Mouse (Mus musculus) layer of hippocampus, postnatal 25 days (tissue): ENCODE measurements around the gene B3galnt1. TPM values are rescaled to one million over a fixed set of nuclear protein-coding genes. Genes with fewer than 3 reads are reported as not detected.
A peak's percentile ranks its signal among the peaks of the same experiment; 100 is the strongest.
"Not testable (repeated sequence)": the region's sequence is repeated elsewhere in the genome, so short reads cannot be mapped to it uniquely, and the experiment has no call there.

Experiments used
- DNase-seq, 2 experiments: peaks; one replicate each; pipeline ENCODE4 v3.0.0; 2022; ENCODE audit warnings: mixed read lengths in 2 of 2, low spot score in 1 of 2; ENCODE audit errors: extremely low spot score in 1 of 2
- total RNA-seq, 2 experiments: library from RNA; stranded (reverse); gene quantifications; 2 replicates each; pipeline ENCODE4 v1.2.3; 2021

The B3galnt1 gene
- total RNA-seq, 2 experiments from 2014 or later, result 43.9 to 44.7 TPM

DNA sequence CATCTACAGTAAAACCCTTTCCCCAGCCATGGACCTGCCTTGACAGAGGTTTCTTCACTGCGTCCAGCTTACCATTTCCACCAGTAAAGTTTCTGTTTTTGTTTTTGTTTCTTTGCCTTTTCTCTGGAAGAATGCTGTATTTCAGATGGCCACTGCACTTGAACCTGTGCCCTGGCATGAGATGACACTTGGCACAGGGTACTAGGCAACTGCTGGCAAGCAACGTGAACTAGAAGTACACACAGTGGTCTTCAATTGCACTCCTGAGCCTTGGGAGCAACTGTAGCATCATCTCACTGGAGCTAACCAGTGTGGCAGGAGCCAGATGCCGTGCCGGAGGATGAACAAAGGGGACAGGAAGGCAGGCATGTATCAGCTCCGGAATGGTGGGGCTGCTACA, 26.2 kb downstream of the B3galnt1 start:
- DNase-seq, result no peak

DNA sequence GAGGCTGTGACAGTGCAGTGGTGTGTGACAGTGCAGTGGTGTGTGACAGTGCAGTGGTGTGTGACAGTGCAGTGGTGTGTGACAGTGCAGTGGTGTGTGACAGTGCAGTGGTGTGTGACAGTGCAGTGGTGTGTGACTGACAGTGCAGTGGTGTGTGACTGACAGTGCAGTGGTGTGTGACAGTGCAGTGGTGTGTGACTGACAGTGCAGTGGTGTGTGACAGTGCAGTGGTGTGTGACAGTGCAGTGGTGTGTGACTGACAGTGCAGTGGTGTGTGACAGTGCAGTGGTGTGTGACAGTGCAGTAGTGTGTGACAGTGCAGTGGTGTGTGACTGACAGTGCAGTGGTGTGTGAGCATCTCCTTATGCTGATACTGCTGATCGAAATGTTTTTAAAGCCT, 33.2 kb downstream of the B3galnt1 start:
- DNase-seq, result not testable (repeated sequence)

DNA sequence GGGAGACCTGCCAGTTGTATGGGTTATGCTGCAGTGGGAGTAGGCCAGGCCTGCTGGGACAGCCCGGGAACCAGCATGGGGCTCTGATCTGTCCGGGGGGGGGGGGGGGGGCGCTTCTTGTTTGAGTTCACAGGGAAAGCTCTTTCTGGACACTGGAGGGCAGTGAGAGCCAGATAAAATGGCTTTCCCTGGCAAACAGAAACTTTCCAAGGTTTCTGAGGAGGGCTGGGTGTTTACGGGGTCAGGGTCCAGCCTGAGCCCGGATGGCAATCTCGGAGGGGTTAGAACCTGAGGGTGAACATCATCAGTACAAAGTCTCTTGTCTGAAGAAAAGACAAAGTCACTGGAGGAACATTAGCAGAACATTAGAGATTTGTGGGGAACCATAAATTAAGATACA, 35.4 kb downstream of the B3galnt1 start:
- no peak for DNase-seq

DNA sequence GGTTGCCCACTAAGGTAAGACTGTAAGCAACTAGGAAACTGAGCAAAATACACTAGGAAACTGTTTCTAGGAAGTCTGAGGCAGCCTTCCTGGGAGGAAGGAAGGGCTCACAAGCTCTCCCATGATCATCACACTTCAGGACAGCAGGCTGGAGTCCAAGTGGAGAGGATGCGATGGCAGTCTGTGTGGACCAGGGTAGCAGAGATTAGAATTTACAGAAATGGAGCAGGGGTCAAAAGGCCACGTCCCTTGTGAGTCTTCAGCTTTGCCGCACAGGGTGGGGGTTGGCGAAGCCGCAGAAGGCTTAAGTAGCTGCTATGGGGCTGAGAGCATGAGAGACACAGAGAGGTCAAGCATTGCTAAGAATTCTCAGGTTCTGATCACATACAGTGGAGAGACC, 37.1 kb downstream of the B3galnt1 start:
- no peak for DNase-seq

DNA sequence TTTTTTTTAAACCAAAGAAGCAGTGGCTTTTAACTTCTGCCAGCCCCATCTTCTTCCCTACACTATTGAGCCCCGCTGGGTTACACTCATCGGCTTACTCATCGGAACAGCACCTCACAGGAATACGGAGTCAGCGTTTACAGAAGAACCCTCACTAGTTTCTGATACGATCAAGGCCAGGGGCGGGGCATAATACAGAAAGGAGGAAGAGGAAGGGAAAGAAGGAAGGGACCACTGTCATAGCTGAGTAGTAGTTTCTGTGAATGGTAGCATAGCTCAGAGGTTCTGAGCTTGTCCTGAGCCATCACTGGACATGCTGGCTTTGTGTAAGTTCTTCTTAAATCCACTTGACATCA, 38.8 kb downstream of the B3galnt1 start:
- DNase-seq, result no peak

DNA sequence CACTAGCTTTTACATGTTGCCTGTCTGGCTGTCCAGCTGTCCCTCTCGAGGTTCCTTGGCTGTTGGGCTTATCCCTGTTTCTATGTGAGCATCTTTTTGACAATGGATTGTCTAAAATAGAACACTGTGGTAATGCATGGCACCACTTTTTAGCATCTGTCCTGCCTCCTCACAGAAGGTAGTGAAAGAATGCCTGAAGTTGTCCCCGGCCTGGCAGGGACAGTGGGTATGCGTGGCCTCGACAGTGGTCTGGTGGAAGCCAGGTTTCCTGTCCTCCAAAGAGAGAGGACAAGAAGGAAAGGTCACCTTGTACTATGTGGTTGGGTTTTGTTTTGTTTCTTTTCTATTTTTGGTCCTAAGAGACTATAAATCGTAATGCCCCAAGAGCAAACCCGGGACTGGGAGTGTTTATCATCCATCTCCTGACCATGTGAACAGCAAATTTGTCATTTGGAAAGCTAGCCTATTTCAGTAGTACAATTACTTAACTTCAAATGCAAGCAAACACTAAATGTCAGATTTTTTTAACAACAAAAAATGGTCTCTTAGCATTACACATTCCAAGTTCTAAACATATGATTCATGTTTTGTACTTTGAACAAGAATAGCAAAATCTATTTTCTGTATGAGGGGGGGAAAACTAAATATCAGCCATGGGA, 39.3 kb downstream of the B3galnt1 start:
- no peak for DNase-seq

DNA sequence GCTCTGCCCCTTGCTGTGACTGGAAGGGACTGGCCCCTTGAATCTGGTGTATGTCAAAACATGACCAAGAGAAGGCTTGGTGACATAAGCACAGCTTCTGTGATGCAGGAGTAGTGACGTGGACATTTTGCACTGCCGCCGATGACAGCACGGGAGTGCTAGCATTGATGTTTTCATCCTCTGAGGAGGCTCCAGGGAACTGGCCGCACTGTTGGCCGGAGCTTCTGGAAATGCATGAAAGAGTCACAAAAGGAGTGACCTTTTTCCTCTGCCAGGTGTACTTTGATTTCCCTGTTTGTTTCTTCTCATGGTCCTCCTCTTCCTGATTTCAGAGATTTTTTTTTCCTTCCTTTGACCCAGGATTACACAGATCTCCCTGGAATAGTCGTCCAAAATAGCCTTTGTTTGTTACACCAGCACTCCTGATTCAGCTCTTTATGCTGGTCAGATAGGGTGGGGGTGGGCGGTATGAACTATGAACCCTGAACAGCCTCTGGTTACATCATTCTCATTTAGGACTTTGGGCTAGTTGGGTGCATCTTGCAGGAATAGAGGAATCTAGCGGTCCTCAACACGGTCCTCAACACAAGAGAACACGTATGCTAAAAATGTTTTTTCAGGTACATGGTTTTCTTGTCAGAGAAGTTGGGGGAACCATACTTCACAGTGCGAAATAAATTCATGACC, 42.5 kb downstream of the B3galnt1 start:
- no peak for DNase-seq

DNA sequence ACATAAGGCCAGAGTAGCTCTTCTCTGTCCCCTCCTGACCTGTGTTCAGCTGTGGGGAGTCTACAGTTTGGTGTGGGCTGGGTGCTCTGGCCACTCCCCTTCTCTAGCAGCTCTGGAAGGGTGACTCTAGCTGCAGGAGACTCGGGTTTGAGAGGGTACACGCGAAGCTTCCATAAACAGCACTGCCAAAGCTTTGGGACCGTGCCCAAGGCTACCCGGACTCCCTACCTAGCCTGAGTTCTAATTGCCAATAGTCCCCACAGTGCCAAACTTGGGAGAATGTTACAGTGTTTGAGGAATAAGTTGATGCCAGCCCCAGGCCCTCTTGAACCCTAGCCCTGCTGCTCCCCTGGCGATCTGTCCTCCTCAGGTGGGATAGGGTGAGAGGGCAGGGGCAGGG, 43.2 kb downstream of the B3galnt1 start:
- no peak for DNase-seq

DNA sequence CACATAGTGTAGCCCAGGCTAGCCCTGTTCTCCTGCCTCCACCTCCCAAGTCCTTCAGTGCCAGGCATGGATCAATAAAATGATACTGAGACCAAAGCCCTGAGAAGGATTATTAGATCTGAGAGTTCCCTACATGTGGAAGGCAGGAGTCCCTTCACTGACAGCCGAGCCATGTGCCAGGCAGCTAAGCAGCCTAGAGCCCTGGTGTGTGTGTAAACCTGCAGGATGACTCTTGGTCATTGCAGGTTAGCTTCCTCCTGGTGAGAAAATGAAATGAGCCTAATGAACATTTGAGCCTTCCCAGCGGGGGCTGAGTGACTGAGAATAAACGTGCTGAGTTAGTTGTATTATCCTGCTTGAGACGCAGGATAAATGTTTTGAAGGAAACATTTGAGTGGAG, 49.2 kb downstream of the B3galnt1 start:
- no peak for DNase-seq

DNA sequence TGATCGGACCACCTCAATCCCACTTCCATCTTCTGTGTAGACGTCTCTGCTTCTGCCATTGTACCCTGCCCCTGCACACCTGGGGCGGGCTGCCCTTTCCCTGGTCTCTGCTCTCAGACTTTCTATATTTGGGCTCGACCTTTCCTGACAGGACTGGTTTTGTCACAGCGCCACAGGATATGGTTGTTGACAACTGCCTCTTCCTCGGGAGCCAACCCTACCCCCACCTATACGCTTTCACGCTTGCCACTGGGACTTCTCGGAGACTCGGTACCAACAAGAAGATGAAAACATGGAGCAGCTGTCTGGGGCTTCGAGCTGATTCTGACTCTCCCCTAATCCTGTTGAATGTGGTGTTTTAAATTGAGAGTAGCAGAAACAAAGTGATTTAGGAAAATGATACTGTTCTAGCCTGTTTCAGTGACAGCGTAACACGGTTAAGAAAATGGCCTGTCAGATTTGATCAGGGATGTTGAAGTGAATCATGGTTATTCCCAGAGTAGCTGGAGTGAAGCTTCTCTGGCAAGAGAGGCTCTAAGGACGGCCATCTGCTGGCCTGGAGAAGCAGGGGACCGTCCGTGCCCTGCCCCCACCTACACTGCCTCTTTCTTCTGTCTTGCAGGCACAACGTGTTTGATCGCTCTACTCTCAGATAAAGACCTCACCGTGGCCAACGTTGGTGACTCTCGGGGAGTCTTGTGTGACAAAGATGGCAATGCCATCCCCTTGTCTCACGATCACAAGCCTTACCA, 49.9 kb downstream of the B3galnt1 start:
- no peak for DNase-seq

DNA sequence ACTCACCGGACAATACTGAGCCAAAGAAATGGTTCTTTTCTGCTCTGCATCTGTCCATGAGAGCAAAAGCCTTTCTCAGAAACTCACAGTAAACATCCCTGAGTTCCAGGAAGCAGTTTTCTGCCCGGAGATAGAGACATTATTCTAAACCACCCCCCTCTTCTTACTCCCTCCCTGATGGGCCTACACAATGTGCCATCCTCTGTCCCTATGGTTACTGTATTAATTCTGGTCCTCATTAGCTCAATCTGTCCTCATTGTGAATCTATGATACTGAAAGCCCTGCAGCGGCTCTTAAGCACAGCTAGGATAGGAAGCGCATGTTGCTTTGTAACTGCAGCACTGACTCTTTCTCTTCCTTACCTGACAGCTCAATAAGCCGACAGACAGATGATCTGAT, 53.7 kb downstream of the B3galnt1 start:
- no peak for DNase-seq

DNA sequence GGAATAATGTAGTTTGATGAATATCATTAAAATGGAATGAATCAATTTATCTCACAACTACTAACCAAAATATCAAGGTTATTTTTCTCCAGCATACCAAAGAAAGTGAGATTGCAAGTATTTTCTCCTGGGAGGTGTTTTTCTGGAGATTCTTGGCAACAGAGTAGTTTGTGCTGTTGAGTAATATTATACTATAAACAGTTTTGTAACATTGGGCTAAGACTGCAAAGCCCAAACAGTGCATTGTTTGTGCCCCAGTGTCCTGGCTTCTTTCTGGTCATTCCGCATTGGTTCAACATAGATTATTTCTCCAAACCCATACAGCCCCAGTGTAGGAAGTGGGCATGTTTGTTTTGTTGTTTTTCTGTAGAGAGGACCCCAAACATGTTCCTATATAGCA, 55.0 kb downstream of the B3galnt1 start:
- no peak for DNase-seq

DNA sequence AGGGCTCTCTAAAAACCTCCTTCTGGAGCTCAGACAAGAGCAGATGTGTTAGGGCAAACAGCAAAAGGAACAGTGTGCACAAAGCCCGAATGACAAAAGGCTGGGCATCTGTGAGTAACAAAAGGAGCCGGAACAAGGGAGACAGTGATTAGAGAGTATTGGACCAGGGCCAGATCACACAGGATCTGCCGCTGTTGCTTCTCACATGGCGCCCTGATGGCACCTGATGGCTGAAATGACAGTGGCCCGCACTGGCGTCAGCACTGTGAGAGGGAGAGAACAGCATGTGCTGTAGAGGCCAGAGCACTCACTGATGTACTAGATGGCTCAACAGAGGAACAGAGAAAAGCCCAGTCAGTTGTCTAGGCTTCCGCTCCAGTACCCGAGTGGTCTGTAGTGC, 55.8 kb downstream of the B3galnt1 start:
- peak in 1 of 2 experiments; percentile 33 for DNase-seq

DNA sequence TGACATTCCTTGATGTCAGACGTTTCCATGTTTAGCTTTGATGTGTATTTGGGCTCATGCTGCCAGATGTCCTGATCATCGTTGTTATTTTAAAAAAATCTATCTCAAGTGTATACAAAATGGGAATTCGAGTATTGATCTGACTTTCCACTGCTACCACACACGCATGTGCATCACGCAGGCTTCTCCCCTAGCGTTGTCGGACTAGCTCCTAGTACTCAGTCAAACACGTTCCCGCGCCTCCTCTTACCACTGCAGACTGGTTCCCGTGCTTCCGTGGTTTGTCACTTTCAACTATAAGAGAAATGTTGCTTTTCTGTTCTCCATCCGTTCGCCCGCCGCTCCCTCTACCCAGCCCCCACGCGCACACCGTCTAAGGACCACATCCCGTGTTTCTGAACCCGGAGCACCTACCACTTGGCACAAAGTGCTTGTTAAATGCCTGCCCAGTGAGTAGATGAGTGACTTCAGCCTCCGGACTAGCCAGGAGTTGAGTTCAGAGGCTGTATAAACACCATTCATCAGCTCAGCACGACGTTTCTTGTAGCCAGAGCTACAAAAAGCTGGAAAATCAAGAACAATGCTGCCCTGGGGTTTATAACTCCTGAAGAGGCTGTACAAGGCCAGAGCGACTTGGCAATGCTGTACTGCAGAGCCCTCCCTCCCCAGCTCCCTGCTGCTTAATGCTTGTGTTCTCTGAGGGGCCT, 62.7 kb downstream of the B3galnt1 start:
- DNase-seq, result no peak

DNA sequence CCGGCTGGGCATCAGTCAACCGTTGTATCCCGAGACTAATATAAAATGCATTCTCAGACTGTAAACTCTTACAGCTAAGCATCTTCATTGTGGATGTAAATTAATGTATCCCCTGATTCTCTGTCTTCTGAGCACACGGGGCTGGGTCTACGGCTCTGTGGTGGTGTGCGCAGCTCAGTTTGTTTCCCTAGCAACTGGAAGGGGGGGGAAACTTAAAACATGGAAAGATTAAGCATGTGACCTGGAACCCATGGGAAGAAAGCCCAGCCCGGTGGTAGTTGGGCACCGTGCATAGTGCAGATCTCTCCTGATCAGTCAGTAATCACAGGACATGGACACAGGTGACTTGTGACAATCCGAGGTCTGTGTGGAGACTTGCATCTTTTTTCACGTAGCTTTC, 63.3 kb downstream of the B3galnt1 start:
- DNase-seq, result no peak

DNA sequence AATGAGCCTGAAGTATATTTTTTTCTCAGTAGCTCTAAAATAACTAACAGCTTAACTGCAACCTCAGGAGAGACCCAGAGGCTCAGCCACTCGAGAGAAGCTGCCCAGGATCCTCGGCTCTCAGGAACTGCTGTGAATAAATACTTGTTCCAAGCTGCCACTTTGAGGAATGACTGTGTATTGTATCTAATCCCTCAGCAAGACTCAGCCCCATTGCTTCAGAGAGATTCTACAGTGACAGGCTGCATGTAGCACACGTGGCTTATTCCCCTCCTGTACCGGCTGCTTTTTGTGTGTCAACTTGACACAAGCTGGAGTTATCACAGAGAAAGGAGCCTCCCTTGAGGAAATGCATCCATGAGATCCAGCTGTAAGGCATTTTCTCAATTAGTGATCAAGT, 66.1 kb downstream of the B3galnt1 start:
- DNase-seq, result no peak

DNA sequence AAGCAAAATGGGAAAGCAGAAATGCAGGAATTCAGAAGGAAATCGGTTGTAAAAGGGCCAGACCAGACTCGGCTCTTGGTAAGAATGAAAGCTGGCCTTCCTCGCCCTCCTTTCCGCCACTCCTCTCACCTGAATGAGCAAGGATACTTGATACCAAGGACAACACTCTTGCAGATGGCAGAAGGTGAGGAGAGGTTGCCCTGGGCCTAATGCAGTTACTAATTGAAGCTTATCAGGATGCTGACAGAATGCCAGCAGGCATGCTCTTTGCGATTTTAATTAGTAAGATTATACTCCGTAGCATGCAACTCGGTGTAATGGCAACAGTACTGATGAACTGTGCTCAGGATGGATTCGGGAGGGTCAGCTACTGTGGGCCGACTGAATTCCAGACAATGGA, 67.2 kb downstream of the B3galnt1 start:
- DNase-seq, result no peak

DNA sequence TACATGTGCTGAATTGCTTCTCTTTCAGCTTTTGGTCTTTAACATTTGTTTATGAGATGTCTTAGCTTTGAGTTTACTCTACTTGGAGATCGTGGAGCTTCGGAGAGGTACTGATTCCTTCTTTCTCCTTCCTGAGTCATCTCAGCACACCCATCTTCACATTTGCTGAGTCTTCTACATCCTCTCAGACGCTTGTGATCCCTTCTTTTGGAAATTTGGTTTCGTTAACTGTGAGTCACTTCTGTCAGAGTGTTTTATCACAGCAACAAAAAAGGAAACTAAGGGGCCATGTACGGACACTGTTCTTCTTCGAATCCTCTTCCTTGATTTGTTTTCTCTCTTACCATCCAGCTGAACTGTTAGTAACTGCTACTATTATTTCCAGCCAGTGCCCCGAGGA, 69.2 kb downstream of the B3galnt1 start:
- DNase-seq, result no peak

DNA sequence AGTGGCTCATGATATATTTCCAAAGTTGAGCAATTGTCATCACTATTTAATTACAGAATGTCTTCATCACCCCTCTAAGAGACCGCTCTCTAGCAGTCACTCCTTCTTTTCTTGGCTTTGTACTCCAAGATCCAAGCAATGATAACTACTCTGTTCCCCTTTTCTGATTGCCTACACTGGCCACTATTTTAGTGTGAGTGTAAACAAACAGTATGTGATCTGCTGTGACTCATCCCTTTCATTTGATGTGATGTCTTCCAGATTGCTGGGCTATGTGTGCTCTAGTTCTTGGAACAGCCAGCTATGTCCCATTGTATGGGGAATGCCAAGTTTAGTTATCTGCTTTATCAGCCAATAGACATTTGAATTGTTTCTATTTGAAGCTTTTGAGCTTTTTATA, 71.4 kb downstream of the B3galnt1 start:
- DNase-seq, result no peak

DNA sequence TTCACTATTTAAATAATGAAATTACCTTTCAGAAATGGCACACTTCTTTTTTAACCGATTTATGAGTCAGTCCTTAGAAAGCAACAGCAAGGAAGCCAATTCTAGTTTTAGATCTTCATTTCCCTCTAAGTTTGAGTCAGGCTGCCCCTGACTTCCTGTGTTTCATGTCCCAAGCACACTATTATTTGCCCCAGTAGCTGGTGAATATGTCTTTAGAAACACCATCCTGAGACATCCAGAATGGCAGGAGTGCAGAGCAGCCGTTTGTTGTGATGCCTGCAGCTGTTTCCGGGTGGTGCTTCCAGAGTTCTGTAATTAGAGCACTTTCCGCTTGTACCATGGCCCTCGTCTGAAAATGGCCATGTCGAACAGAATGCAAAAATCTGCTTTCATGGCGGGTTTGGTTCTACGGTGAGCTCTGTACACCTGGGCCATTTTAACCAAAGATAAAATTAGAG, 73.7 kb downstream of the B3galnt1 start:
- DNase-seq, result no peak
